Mouse (Mus musculus) heart, postnatal 0 days (tissue): ENCODE data around the gene Zfp692.

ENCODE experiments used
- CTCF ChIP-seq: IDR thresholded peaks from 2 replicates; pipeline ENCODE4 v1.5.1; 2016; ENCODE audit warnings: antibody characterized with exemption, control low read depth, low read depth
- EP300 ChIP-seq: IDR thresholded peaks from 2 replicates; pipeline ENCODE4 v1.6.1; 2016; ENCODE audit warnings: antibody characterized with exemption, low read depth

- TF ChIP-seq CTCF (no peak), EP300 (no peak)
Observed at GRCm38 (mm10) chr11:58331546-58331945, 24.7 kb downstream of the Zfp692 start.
